Mouse (Mus musculus) spleen, postnatal 36 days (tissue): Measurements from ENCODE around the gene Gm21292.
"Not testable (repeated sequence)": the region's sequence is repeated elsewhere in the genome, so short reads cannot be mapped to it uniquely, and the experiment has no call there.

Experiments used
- DNase-seq, 2 experiments: peaks; one replicate each; pipeline ENCODE4 v3.0.0; 2022; ENCODE audit warnings: low spot score in 2 of 2, mixed read lengths in 1 of 2

Gm21292 gene

DNA sequence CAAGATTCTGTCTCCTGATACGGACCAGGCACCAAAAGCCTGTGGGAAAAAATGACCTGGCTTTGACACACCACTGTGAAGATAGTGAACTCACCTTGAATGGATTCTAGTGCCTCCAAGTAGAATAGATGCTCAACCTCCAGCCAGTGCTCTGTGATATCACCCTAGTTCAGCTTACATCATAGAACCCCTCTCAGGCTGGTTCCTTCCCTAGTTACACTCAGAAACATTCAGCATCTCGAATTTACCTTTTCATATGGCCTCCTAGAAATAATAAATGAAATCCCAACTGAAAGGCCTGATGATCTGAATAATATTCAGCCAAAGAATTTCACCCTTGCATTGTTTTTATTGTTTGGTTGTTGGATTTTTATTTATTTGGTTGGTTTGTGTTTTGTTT is at the start of gene Gm21292:
Gene Gm21292, minus strand, starts transcription at position 101 of the 400 bp plus-strand sequence.
- not testable (repeated sequence) for DNase-seq
